Mouse (Mus musculus) lung, embryonic 15.5 days (tissue): ENCODE data around the gene Arhgap15. TPM values are rescaled to one million over a fixed set of nuclear protein-coding genes. Genes with fewer than 3 reads are reported as not detected.

Experiments used
- ATAC-seq: fragments of 200-750 bp; cut with Nextera tagmentation; 2 replicates; pipeline ENCODE4 v1.8.0; 2017; ENCODE audit warnings: moderate number of reproducible peaks, borderline replicate concordance; ENCODE audit not compliant: low FRiP score, low TSS enrichment; ENCODE audit errors: extremely low read depth
- H3K27ac ChIP-seq: fragments of 300-500 bp; sonication (generic); 2 replicates; pipeline ENCODE4 v1.5.1; 2015; ENCODE audit warnings: moderate library complexity, mild to moderate bottlenecking, inconsistent platforms
- H3K27me3 ChIP-seq: fragments of 300-500 bp; sonication (generic); 2 replicates; pipeline ENCODE4 v1.6.1; 2015; ENCODE audit warnings: inconsistent platforms
- H3K36me3 ChIP-seq: fragments of 300-500 bp; sonication (generic); 2 replicates; pipeline ENCODE4 v1.6.1; 2015; ENCODE audit warnings: inconsistent platforms
- H3K4me1 ChIP-seq: fragments of 300-500 bp; sonication (generic); 2 replicates; pipeline ENCODE4 v1.6.1; 2015; ENCODE audit warnings: inconsistent platforms
- H3K4me2 ChIP-seq: fragments of 300-500 bp; sonication (generic); 2 replicates; pipeline ENCODE4 v1.6.1; 2015; ENCODE audit warnings: inconsistent platforms, mild to moderate bottlenecking, moderate library complexity
- H3K4me3 ChIP-seq: fragments of 300-500 bp; sonication (generic); 2 replicates; pipeline ENCODE4 v1.5.1; 2015; ENCODE audit warnings: mild to moderate bottlenecking, inconsistent platforms
- H3K9ac ChIP-seq: fragments of 300-500 bp; sonication (generic); 2 replicates; pipeline ENCODE4 v1.6.1; 2015; ENCODE audit warnings: inconsistent platforms
- H3K9me3 ChIP-seq: fragments of 300-500 bp; sonication (generic); 2 replicates; pipeline ENCODE4 v1.6.1; 2016; ENCODE audit warnings: inconsistent platforms
- WGBS: fragments of 180-500 bp; shearing (Covaris S2); methylation state at CpG from one replicate; pipeline ENCODE4 v1.1.7; 2015; 5-methylcytosine and 5-hydroxymethylcytosine counted together
- polyA plus RNA-seq: library from polyadenylated mRNA; unstranded; fragments of >200 nt; fragmentation: Nextera tagmentation; extraction: Ambion mirVana; gene quantifications from 2 replicates; pipeline ENCODE4 v1.2.1, GENCODE M21; 2015

Gene Arhgap15
- polyA plus RNA-seq, 1 experiment from 2014 or later = 2.4 TPM

- Histone ChIP-seq H3K4me3 (no peak overlapping the region), H3K27me3 (no peaks in the 10 kb centered on the region), H3K9ac (no peak overlapping the region), H3K4me1 (peaks cover 16% of the 10 kb centered on the region), H3K36me3 (no peaks in the 10 kb centered on the region), H3K4me2 (no peak overlapping the region), H3K9me3 (no peaks in the 10 kb centered on the region), H3K27ac (no peak overlapping the region)
- 88% methylated on average over 4 of the region's 4 CpGs for WGBS
- no peak for ATAC-seq
These were observed 649.2 kb downstream of the Arhgap15 start for GRCm38 (mm10) chr2:44397735-44398337.

GRCm38 (mm10) chr2:44399191-44399926, 650.7 kb downstream of the Arhgap15 start:
- peaks cover 13% of the 10 kb centered on the region for H3K4me1 ChIP-seq
- no peaks in the 10 kb centered on the region for H3K27me3 ChIP-seq
- no peak overlapping the region for H3K4me3 ChIP-seq
- H3K27ac ChIP-seq = 0 out of 2 replicates have a peak overlapping the region, but pooled peaks have one; percentile 11
- no peak for ATAC-seq
- H3K9ac ChIP-seq = no peak overlapping the region
- H3K9me3 ChIP-seq = no peaks in the 10 kb centered on the region
- H3K36me3 ChIP-seq = no peaks in the 10 kb centered on the region
- H3K4me2 ChIP-seq = no peak overlapping the region

- Histone ChIP-seq H3K27ac (peak overlapping the region; percentile 69), H3K9ac (no peak overlapping the region), H3K36me3 (no peaks in the 10 kb centered on the region), H3K4me3 (no peak overlapping the region), H3K4me1 (peaks cover 7% of the 10 kb centered on the region), H3K4me2 (no peak overlapping the region), H3K9me3 (no peaks in the 10 kb centered on the region), H3K27me3 (no peaks in the 10 kb centered on the region)
- ATAC-seq = peak; percentile 81; the same call in 1 of the 2 replicates
- 21% methylated on average over 3 of the region's 3 CpGs for WGBS
These were observed 653.2 kb downstream of the Arhgap15 start for GRCm38 (mm10) chr2:44401704-44402422.

GRCm38 (mm10) chr2:44411660-44412059, 663.0 kb downstream of the Arhgap15 start:
- no peaks in the 10 kb centered on the region for H3K9me3 ChIP-seq
- H3K9ac ChIP-seq = no peak overlapping the region
- 19% methylated on average over 2 of the region's 2 CpGs for WGBS
- H3K4me1 ChIP-seq = 0 out of 2 replicates have a peak, but pooled peaks cover 10% of the 10 kb centered on the region
- no peaks in the 10 kb centered on the region for H3K27me3 ChIP-seq
- no peak for ATAC-seq
- H3K4me3 ChIP-seq = no peak overlapping the region
- H3K27ac ChIP-seq = 0 out of 2 replicates have a peak overlapping the region, but pooled peaks have one; percentile 18
- no peak overlapping the region for H3K4me2 ChIP-seq
- no peaks in the 10 kb centered on the region for H3K36me3 ChIP-seq

- Histone ChIP-seq H3K36me3 (no peaks in the 10 kb centered on the region), H3K9ac (no peak overlapping the region), H3K9me3 (no peaks in the 10 kb centered on the region), H3K4me1 (0 out of 2 replicates have a peak, but pooled peaks cover 4% of the 10 kb centered on the region), H3K4me2 (no peak overlapping the region), H3K27ac (no peak overlapping the region), H3K27me3 (no peaks in the 10 kb centered on the region), H3K4me3 (no peak overlapping the region)
- ATAC-seq = no peak
- WGBS = 80% methylated on average over 4 of the region's 4 CpGs
These were observed 667.7 kb downstream of the Arhgap15 start for GRCm38 (mm10) chr2:44416331-44416730.

GRCm38 (mm10) chr2:44419547-44420225, 671.1 kb downstream of the Arhgap15 start:
- no peak for ATAC-seq
- no peaks in the 10 kb centered on the region for H3K36me3 ChIP-seq
- WGBS = 91% methylated on average over 4 of the region's 4 CpGs

GRCm38 (mm10) chr2:44430521-44430920, 681.9 kb downstream of the Arhgap15 start:
- 76% methylated on average over 9 of the region's 9 CpGs for WGBS
- no peaks in the 10 kb centered on the region for H3K27me3 ChIP-seq
- H3K9ac ChIP-seq = no peak overlapping the region
- no peak overlapping the region for H3K27ac ChIP-seq
- H3K36me3 ChIP-seq = no peaks in the 10 kb centered on the region
- no peak overlapping the region for H3K4me2 ChIP-seq
- H3K4me3 ChIP-seq = no peak overlapping the region
- no peaks in the 10 kb centered on the region for H3K9me3 ChIP-seq
- H3K4me1 ChIP-seq = no peaks in the 10 kb centered on the region
- ATAC-seq = no peak

More at GRCm38 (mm10) chr2:44419547-44420225, 671.1 kb downstream of the Arhgap15 start:
- Histone ChIP-seq H3K4me3 (no peak overlapping the region), H3K27ac (no peak overlapping the region), H3K9me3 (no peaks in the 10 kb centered on the region), H3K4me1 (no peaks in the 10 kb centered on the region), H3K27me3 (no peaks in the 10 kb centered on the region), H3K9ac (no peak overlapping the region), H3K4me2 (no peak overlapping the region)

- H3K27ac ChIP-seq = no peak overlapping the region
- no peak for ATAC-seq
- H3K27me3 ChIP-seq = no peaks in the 10 kb centered on the region
- no peak overlapping the region for H3K4me3 ChIP-seq
- H3K9me3 ChIP-seq = peaks cover under 1% of the 10 kb centered on the region
- H3K4me1 ChIP-seq = peaks cover 9% of the 10 kb centered on the region
- H3K4me2 ChIP-seq = no peak overlapping the region
- no peak overlapping the region for H3K9ac ChIP-seq
- 54% methylated on average over 5 of the region's 5 CpGs for WGBS
- H3K36me3 ChIP-seq = no peaks in the 10 kb centered on the region
These were observed 688.0 kb downstream of the Arhgap15 start for GRCm38 (mm10) chr2:44436652-44437051.

- no peaks in the 10 kb centered on the region for H3K36me3 ChIP-seq
- H3K27ac ChIP-seq = no peak overlapping the region
- WGBS = 70% methylated on average over 8 of the region's 8 CpGs
- H3K27me3 ChIP-seq = no peaks in the 10 kb centered on the region
- H3K9ac ChIP-seq = no peak overlapping the region
- H3K4me3 ChIP-seq = no peak overlapping the region
- H3K9me3 ChIP-seq = peaks cover 9% of the 10 kb centered on the region
- no peak overlapping the region for H3K4me2 ChIP-seq
- no peak for ATAC-seq
- peaks cover 9% of the 10 kb centered on the region for H3K4me1 ChIP-seq
These were observed 689.0 kb downstream of the Arhgap15 start for GRCm38 (mm10) chr2:44437496-44438057.

GRCm38 (mm10) chr2:44438070-44438469, 689.4 kb downstream of the Arhgap15 start:
- no peaks in the 10 kb centered on the region for H3K36me3 ChIP-seq
- peaks cover 9% of the 10 kb centered on the region for H3K9me3 ChIP-seq

GRCm38 (mm10) chr2:44444938-44445337, 696.3 kb downstream of the Arhgap15 start:
- WGBS = 43% methylated on average over 2 of the region's 2 CpGs
- Histone ChIP-seq H3K36me3 (no peaks in the 10 kb centered on the region), H3K4me3 (no peak overlapping the region), H3K9me3 (peaks cover 9% of the 10 kb centered on the region), H3K4me2 (no peak overlapping the region), H3K9ac (no peak overlapping the region), H3K4me1 (no peaks in the 10 kb centered on the region), H3K27me3 (no peaks in the 10 kb centered on the region), H3K27ac (no peak overlapping the region)
- ATAC-seq = no peak

More at GRCm38 (mm10) chr2:44438070-44438469, 689.4 kb downstream of the Arhgap15 start:
- ATAC-seq = no peak
- H3K27ac ChIP-seq = no peak overlapping the region
- no peaks in the 10 kb centered on the region for H3K27me3 ChIP-seq
- WGBS = 94% methylated on average over 1 of the region's 1 CpGs
- no peak overlapping the region for H3K4me3 ChIP-seq
- H3K4me2 ChIP-seq = no peak overlapping the region
- no peak overlapping the region for H3K9ac ChIP-seq
- H3K4me1 ChIP-seq = peaks cover 9% of the 10 kb centered on the region
